Mouse (Mus musculus) liver, embryonic 14.5 days (tissue): ENCODE data around the gene Gprc5a. TPM values are rescaled to one million over a fixed set of nuclear protein-coding genes. Genes with fewer than 3 reads are reported as not detected.

ENCODE experiments used
- ATAC-seq: fragments of 200-750 bp; cut with Nextera tagmentation; 2 replicates; pipeline ENCODE4 v1.8.0; 2017; ENCODE audit warnings: moderate number of reproducible peaks, mild to moderate bottlenecking, moderate library complexity; ENCODE audit not compliant: insufficient read depth
- DNase-seq, 3 experiments: peaks; one replicate each; pipeline ENCODE4 v3.0.0-alpha.2; 2012 to 2013; ENCODE audit warnings: low read depth in 3 of 3, low spot score in 3 of 3
- H3K27ac ChIP-seq: fragments of 300-500 bp; sonication (generic); 2 replicates; pipeline ENCODE4 v1.5.1; 2014; ENCODE audit warnings: moderate library complexity, mild to moderate bottlenecking, control low read depth, inconsistent platforms
- H3K27me3 ChIP-seq: fragments of 300-500 bp; sonication (generic); 2 replicates; pipeline ENCODE4 v1.6.1; 2014; ENCODE audit warnings: mild to moderate bottlenecking, low read length, moderate library complexity; ENCODE audit not compliant: control insufficient read depth, insufficient read depth
- H3K36me3 ChIP-seq: fragments of 300-500 bp; sonication (generic); replicated peaks from 2 replicates; pipeline ENCODE4 v1.6.1; 2014; ENCODE audit warnings: low read depth; ENCODE audit not compliant: control insufficient read depth, insufficient read depth
- H3K4me1 ChIP-seq, 2 experiments: fragments of 200-500 bp in 1 of 2; fragments of 300-500 bp in 1 of 2; sonication (generic) in 1 of 2; replicated peaks; 2 replicates each; pipeline ENCODE4 v1.6.1; 2012 to 2014; ENCODE audit warnings: antibody characterized with exemption in 1 of 2, inconsistent platforms in 1 of 2, low read length in 1 of 2; ENCODE audit not compliant: control insufficient read depth in 2 of 2, insufficient read depth in 2 of 2
- H3K4me2 ChIP-seq: fragments of 300-500 bp; sonication (generic); 2 replicates; pipeline ENCODE4 v1.6.1; 2014; ENCODE audit warnings: low read depth, mild to moderate bottlenecking, control low read depth, moderate library complexity
- H3K4me3 ChIP-seq, 2 experiments: fragments of 200-500 bp in 1 of 2; fragments of 300-500 bp in 1 of 2; sonication (generic) in 1 of 2; 2 replicates each; pipeline ENCODE4 v1.5.1; 2012 to 2014; ENCODE audit warnings: low read depth in 2 of 2, low read length in 2 of 2, mild to moderate bottlenecking in 2 of 2, control low read depth in 1 of 2, inconsistent platforms in 1 of 2, moderate library complexity in 1 of 2; ENCODE audit not compliant: insufficient read depth in 1 of 2
- H3K9ac ChIP-seq: fragments of 300-500 bp; sonication (generic); replicated peaks from 2 replicates; pipeline ENCODE4 v1.6.1; 2014; ENCODE audit warnings: mild to moderate bottlenecking, control low read depth, moderate library complexity
- H3K9me3 ChIP-seq: fragments of 300-500 bp; sonication (generic); 2 replicates; pipeline ENCODE4 v1.6.1; 2016; ENCODE audit warnings: low read length, mixed read lengths; ENCODE audit not compliant: control insufficient read depth
- CTCF ChIP-seq: IDR thresholded peaks from 2 replicates; pipeline ENCODE4 v1.5.1; 2016; ENCODE audit warnings: antibody characterized with exemption, low read depth, control low read depth
- EP300 ChIP-seq: IDR thresholded peaks from 2 replicates; pipeline ENCODE4 v1.6.1; 2016; ENCODE audit warnings: antibody characterized with exemption, low read depth
- whole genome bisulfite sequencing: fragments of 180-500 bp; shearing (Covaris S2); extraction: QIAGEN DNeasy Blood & Tissue Kit; methylation state at CpG from one replicate; pipeline ENCODE4 v1.1.7; 2014; ENCODE audit not compliant: insufficient replicate concordance; 5-methylcytosine and 5-hydroxymethylcytosine counted together
- polyA plus RNA-seq, 2 experiments: library from polyadenylated mRNA; depleted of rRNA in 1 of 2; stranded (reverse) in 1 of 2; unstranded in 1 of 2; fragments of >200 nt; fragmentation: Nextera tagmentation in 1 of 2; extraction: Ambion mirVana in 1 of 2; gene quantifications; 2 replicates each; pipeline versions ENCODE4 v1.2.1 to v1.2.3; 2012 to 2014

Gene Gprc5a
- polyA plus RNA-seq, 2 experiments: 0.15 to 0.25 TPM

DNA sequence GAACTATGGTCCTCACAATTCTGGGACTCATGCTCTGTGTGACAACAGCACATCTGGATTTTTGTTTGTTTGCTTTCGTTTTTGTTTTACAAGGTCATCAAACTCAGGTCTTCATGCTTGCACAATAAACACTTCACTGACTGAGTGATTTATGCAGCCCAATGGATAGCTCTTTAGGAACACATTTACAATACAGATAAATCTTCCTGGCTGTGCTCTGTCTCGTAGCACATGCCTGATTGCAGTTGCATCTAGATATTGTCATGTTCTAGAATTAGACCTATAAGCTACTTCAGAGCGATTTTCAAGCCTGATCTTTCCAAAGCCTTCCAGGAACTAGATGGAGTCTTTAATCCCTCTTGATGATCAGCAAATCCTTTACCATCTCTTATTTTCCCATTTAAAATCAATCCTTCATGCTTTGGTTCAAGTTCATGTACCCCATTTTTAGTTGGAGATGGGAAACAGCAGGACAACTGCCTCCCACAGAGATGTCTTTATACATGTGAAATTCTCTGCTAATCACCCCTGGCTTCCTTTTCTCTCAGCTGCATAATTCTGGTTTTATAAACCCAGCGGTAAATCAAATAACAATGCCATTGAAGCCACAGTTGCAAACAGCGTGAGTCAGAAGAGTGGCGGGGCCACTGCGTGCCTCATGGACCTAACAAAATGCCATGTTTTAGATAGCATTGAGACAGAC lies 47.1 kb downstream of the Gprc5a start:
- 28% methylated on average over 7 of the region's 7 CpGs for WGBS
- H3K4me1 ChIP-seq: no peaks in the 10 kb centered on the region
- no peak overlapping the region for H3K4me2 ChIP-seq
- no peaks in the 10 kb centered on the region for H3K36me3 ChIP-seq
- H3K4me3 ChIP-seq: no peak overlapping the region
- H3K9me3 ChIP-seq: no peaks in the 10 kb centered on the region
- no peak for ATAC-seq
- H3K9ac ChIP-seq: no peak overlapping the region
- H3K27ac ChIP-seq: no peak overlapping the region
- no peaks in the 10 kb centered on the region for H3K27me3 ChIP-seq
- TF ChIP-seq CTCF (no peak), EP300 (no peak)
- no peak for DNase-seq

DNA sequence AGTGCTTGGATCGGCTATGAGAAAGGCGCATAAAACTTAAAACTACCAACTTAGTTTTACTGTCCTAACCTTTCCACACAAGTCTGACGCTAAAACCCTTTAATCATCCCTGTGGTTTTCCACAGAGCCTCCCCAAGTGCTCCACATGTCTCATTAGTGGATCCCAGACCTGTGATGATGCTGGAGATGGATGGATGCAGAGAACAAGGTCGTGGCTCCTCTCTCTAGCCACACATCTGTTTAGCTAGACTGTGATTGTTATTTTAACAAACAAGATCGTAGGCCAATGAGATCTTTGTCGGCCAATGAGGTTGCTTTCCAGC lies 47.6 kb downstream of the Gprc5a start:
- TF ChIP-seq CTCF: no peak
- TF ChIP-seq EP300: no peak
- 39% methylated on average over 6 of the region's 6 CpGs for WGBS
- Histone ChIP-seq H3K36me3 (no peaks in the 10 kb centered on the region), H3K9ac (no peak overlapping the region), H3K4me3 (no peak overlapping the region), H3K4me1 (no peaks in the 10 kb centered on the region), H3K9me3 (no peaks in the 10 kb centered on the region), H3K4me2 (no peak overlapping the region), H3K27me3 (no peaks in the 10 kb centered on the region), H3K27ac (no peak overlapping the region)
- DNase-seq: no peak
- no peak for ATAC-seq

DNA sequence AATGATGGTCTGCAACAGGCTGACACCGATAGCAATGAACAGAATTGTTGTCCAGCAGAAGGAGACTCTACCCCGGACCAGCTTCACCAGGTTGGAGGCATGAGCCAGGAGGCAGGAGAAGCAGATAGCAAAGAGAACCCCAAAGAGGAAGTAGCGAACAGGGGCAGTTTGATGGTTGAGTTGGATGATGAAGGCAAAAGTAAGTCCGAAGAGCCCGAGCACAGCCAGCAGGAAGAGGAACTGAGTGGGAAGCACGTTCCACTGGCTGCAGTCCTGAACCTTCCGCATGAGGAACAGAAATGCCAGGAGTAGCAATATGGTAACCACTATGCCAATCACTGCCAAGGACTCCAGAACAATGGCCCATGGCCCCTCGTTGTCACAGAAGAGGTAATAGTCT lies 51.0 kb downstream of the Gprc5a start:
- H3K36me3 ChIP-seq: no peaks in the 10 kb centered on the region
- H3K27ac ChIP-seq: no peak overlapping the region
- no peaks in the 10 kb centered on the region for H3K9me3 ChIP-seq
- 52% methylated on average over 8 of the region's 8 CpGs for WGBS
- ATAC-seq: no peak
- no peak for DNase-seq
- H3K4me1 ChIP-seq: no peaks in the 10 kb centered on the region
- H3K27me3 ChIP-seq: no peaks in the 10 kb centered on the region
- no peak overlapping the region for H3K4me2 ChIP-seq
- no peak overlapping the region for H3K9ac ChIP-seq
- TF ChIP-seq EP300 (no peak), CTCF (no peak)
- no peak overlapping the region for H3K4me3 ChIP-seq

DNA sequence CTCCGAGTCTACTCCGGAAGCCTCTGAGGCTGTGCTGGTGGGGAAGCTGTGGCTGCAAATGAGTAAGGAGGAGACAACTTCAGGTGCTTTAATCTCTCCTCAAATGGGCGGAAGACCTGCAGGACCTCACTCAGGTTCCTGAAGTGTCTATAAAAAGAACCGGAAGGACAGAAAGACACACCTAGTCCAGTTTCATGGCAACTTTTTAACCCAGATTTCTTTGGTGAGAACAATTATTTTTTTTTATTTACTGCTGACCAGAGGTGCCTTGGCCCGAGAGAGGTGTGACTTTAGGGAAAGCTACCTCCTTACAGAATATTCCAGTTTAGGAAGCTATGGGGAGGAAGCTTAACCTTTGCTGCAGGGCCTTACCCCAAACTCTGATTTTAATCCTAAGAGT lies 52.7 kb downstream of the Gprc5a start, which contains the start of gene Gprc5d:
Gprc5d (minus strand) TSS at position 101 of the 400 bp plus-strand sequence.
- Histone ChIP-seq H3K27ac (no peak within 1 kb of the TSS), H3K9me3 (no peaks in the 10 kb centered on the region), H3K27me3 (no peaks in the 10 kb centered on the region), H3K4me3 (no peak within 1 kb of the TSS), H3K4me2 (no peak within 1 kb of the TSS), H3K9ac (no peak within 1 kb of the TSS), H3K36me3 (no peaks in the 10 kb centered on the region), H3K4me1 (no peaks in the 10 kb centered on the region)
- 68% methylated on average over 5 of the region's 5 CpGs for WGBS
- DNase-seq (no peak), ATAC-seq (no peak)
- TF ChIP-seq CTCF (no peak), EP300 (no peak)

DNA sequence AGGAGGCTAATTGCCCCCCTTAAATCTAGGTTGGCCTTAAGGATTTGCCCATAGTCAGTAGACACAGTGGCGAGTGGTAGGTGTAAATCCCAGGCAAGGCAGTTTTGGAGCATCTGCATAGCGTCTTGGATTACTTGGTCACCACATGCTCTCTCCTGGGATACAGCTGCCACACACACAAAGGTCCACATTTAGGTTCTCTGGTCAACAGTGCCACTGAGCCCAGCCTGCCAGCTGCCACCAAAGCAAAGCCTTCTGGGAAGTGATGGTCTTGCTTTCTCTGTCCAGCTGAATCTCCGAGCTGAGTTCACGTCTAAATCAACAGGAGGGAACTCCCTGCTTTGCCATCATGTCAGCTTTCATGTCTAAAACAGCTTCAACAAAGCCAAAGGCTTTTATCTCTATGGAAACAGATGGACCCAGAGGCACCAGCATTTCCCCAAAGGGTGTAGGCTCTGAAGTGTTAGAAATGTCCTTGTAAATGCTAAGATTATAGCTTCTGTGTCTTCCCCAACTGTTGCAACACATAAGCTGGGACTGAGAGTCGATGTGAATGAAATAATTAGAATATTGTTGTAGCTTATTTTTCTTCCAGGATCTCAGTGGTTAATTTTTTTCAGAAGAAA lies 59.4 kb downstream of the Gprc5a start:
- Histone ChIP-seq H3K4me2 (no peak overlapping the region), H3K9ac (no peak overlapping the region), H3K27me3 (no peaks in the 10 kb centered on the region; the same call in 1 of the 2 replicates), H3K4me3 (no peak overlapping the region), H3K9me3 (no peaks in the 10 kb centered on the region), H3K27ac (no peak overlapping the region), H3K36me3 (no peaks in the 10 kb centered on the region), H3K4me1 (no peaks in the 10 kb centered on the region)
- ATAC-seq (no peak), DNase-seq (no peak)
- no peak for TF ChIP-seq CTCF
- TF ChIP-seq EP300: no peak
- 38% methylated on average over 5 of the region's 5 CpGs for WGBS
